Mouse (Mus musculus) heart, embryonic 15.5 days (tissue): ENCODE data around the gene 1700003F12Rik. TPM values are rescaled to one million over a fixed set of nuclear protein-coding genes. Genes with fewer than 3 reads are reported as not detected.

Experiments
- polyA plus RNA-seq: library from polyadenylated mRNA; unstranded; fragments of >200 nt; fragmentation: Nextera tagmentation; extraction: Ambion mirVana; gene quantifications from 2 replicates; pipeline ENCODE4 v1.2.1, GENCODE M21; 2015

1700003F12Rik gene
- polyA plus RNA-seq, 1 experiment from 2014 or later: 0.43 TPM

Other genes with a start within 250 kb of the 1700003F12Rik start
- not detected in 2 replicates for gene Bpifb9b, start 239.9 kb upstream of the 1700003F12Rik start, polyA plus RNA-seq
- 13.6 and 14.8 TPM in 2 replicates for gene Cdk5rap1, start 174.1 kb upstream of the 1700003F12Rik start, polyA plus RNA-seq
- gene Snta1, start 139.0 kb upstream of the 1700003F12Rik start, polyA plus RNA-seq: 53.2 and 54.3 TPM in 2 replicates
- gene Cbfa2t2, start 110.6 kb upstream of the 1700003F12Rik start, polyA plus RNA-seq: 25.9 and 31.0 TPM in 2 replicates
- 0.22 and 0.26 TPM in 2 replicates for gene Actl10, start 4.7 kb downstream of the 1700003F12Rik start, polyA plus RNA-seq
- gene Necab3, start 11.8 kb downstream of the 1700003F12Rik start, polyA plus RNA-seq: 2.0 and 2.4 TPM in 2 replicates
- 17.0 and 23.1 TPM in 2 replicates for gene E2f1, start 22.8 kb downstream of the 1700003F12Rik start, polyA plus RNA-seq
- 24.6 and 27.1 TPM in 2 replicates for gene Pxmp4, start 56.6 kb downstream of the 1700003F12Rik start, polyA plus RNA-seq
- gene Zfp341, start 66.2 kb downstream of the 1700003F12Rik start, polyA plus RNA-seq: 0.53 and 0.77 TPM in 2 replicates
- not detected in 2 replicates for gene 4930519P11Rik, start 66.4 kb downstream of the 1700003F12Rik start, polyA plus RNA-seq
- gene Chmp4b, start 104.6 kb downstream of the 1700003F12Rik start, polyA plus RNA-seq: 24.1 and 25.1 TPM in 2 replicates
- not detected in 2 replicates for gene Gm14214, start 222.9 kb downstream of the 1700003F12Rik start, polyA plus RNA-seq
- gene Raly, start 244.0 kb downstream of the 1700003F12Rik start, polyA plus RNA-seq: 28.9 and 32.9 TPM in 2 replicates
- 0.30 and 0.71 TPM in 2 replicates for gene a, start 244.3 kb downstream of the 1700003F12Rik start, polyA plus RNA-seq